Mouse (Mus musculus) lung, postnatal 10 days (tissue): ENCODE data around the gene Hivep3.

Source experiments
- DNase-seq: peaks from one replicate; pipeline ENCODE4 v3.0.0; 2021

Gene Hivep3

DNA sequence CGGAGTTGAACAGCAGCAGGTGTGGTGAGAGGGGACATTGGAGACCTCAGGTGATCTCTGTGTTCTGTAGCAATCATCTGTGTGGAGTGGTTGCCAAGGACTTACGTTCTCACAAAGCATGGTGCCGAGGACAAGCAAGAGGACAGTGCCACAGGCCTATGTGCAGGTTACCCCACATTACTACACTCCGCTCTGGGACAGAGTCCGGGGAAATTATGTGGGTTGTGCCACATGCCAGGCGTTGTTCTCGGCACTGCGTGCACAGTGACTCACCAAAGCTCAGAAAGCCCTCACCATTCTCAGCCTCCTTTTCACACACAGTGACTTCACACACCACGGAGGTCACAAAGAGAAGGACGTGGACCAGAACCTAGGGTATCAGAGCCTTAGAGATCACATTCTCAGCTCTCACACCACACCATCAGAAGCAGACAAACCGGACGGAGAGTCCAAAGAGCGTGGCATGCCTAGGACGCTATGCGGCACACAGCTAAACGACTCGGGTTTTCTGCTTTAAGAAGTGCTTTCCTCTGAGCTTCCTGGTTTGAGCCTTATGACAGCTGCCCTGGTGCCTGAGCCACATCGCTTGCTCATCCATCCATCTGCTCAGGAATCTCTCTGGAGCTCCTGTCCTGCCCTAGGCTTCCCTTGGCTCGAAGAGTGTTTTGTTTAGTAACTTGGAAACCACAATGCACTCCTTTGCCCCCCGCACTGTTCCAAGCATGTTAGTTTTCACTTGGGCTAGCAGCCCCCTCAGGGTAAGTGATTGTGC is 330.0 kb downstream of the Hivep3 start:
- DNase-seq, result no peak

DNA sequence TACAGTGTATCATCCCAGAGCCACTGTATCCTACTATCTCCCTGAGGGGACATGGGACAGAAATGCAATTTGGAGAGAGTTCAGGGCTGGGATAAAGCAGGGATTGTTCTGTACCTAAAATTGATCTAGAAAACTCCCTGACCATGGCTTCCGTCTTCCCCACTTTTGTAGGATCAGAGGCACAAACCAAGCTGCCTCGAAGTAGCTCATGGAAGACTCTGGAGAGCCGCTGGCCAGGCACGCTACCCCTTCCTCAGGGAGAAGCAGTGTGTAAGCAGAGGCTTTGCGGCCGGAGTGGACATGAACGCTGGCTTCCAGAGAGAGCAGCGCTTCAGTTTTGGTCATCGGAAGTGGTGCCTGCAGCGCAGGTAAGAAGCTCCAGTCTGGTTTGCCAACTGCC is 331.1 kb downstream of the Hivep3 start, which contains the start of gene AL607142.1:
TSS of gene AL607142.1 (plus strand) at position 301 of the 400 bp plus-strand sequence.
- no peak for DNase-seq

DNA sequence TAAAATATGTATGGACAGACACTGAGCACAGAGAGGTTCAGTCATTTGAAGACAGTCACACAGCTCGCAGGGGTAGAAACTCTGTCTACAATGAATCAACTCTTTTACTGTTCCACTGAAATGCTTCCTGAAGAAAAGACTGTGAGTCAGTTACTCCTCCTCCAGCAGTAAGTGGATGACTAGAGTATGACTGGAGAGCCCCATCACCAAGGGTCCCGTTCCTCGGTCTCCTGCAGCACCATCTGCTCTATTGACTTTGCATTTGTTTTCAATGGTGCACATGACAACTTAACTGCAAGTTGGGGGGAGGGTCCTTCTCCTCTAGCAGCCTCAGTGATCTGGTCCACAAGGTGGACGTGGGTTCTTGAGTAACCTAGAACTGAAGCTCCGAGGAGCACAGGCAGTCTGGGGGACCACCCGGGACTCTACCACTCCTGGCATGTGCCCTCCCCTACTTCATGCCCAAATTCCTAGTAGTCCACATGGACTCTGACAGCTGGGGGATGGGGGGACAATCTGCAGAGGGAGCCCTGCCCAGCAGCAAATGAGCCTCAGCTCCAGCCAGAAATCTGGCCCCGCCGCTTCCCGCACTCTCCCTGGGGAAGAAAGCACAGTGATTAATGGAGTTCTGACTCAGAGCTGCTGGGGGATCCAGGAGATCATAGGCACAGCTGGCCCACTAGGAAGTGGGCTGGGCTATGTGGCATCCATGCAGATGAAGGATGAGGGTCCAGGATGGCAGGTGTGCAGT is 333.4 kb downstream of the Hivep3 start:
- DNase-seq, result no peak

DNA sequence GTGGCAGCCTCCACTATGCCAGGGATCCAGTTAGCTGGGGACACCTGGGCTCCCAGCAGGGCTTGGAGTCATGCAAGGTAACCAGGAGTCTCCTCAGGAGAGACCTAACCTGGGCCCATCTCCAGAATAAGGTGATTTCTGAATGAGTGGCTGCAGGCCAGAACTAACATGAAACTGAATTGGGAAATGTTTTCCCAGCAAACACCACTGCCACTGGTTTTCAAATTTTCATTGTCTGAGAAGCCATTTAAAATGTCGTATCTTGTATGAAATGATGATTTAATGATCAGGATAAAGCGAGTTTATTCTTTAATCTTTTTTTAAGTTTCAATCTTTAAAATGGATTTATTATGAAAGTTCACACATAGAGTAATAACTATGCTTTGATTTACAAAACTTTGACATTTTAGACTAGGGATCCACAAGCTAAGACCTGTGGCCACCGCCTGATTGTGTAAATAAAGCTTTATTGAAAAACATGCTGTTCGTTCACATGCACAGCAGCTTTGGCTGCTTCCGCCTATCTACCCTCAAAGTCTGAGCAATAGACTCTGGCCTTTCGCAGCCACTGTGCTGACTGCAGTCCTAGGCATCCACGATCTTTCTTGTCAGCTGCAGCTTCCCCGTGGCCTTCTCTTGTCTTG is 334.1 kb downstream of the Hivep3 start:
- DNase-seq, result no peak

DNA sequence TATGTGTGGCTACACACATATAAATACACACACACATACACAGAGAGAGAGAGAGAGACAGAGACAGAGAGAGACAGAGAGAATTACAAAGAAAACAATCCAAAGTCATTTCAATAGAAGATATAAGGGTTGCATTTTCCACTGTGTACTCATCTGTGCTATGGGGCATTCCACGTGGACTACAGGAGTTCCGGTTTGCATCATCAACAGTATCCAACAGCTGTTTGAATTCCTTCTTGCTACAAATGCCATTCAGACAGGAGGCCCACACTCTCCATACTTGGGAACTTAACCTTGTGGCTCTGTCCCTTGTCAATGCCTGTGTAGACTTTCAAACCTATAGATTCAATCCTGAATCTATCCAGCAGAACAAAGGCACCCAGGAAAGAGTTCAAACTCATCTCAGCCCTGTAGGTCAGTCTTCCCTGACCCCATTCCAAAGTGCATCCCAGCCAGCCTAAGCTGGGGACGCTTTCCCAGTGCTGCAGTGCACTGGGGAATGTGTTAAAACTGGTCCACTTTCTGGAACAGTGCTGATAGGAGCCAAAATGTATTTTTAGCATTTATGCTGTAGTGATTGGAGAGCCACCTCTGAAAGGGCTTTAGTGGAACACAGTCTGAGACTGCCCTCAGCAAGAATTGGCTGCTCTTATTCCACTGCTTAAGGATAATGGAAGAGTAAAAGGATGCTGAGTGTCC is 335.4 kb downstream of the Hivep3 start:
- no peak for DNase-seq

DNA sequence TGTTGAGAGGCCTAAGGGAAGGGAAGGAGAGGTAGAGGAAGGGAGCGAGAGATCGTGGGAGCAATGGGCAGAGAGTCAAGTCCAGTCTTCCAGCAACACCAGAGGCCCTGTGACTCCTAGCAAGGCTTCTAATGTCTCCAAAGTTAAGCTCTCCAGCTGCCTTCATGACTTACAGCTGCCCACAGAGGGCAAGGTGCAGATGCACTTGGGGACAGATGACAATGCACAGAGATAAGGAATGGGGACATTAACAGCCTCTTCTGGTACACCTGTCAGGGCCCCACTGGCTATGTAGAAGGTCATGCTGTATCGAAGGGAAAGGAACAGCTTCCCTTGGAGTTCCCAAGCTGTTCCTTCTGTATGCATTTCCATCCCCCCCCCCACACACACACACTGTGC is 336.0 kb downstream of the Hivep3 start:
- DNase-seq, result no peak

DNA sequence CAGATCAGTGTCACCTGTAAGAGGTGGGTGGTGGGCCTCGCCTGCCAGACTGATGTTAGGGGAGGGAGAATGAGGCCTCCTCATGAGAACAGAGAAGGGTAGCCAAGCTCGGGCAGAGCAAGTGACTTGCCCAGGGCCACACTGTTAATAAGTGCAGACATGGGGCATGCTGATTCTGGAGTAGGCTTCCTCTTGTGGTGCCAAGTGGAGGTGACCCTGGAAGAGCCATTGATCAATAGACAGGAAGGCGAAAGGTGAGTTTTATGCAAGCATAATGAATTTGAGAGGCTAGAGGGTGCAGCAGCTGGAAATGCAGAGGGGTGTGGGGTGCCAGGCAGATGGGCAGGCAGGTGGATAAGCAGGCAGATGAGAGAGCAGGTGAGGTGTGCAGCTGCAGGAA is 337.8 kb downstream of the Hivep3 start:
- DNase-seq, result no peak

DNA sequence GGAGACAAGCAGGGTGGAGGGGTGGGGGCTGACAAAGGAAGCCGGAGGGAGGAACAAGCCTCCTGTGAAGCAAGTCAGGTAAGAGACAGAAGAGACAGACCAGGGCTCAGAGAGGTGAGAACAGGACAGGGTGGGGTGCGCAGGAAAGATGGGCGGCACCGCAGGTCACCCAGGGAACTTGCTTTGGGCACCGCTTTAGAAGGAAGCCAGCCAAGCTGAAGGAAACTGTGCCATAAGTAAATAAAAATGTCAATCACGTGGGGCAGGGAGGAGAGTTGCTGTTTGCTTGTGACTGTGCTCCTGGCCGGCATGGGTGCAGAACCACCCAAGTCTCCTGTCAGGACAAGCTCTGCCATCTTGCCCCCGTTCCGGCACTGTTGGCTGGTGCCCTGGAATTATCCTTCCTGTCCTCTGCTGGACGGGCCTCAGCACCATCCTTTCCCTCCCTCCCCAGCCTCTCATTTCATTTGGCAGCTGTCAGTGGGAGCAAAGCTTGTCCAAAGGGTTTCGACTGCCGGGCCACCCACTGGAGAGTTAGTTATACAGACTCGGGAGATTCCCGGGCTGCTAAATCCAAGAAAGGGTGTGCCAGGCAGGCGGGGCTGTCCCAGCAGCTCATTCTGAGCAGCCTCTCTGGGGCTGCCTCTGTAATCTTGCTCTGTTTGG is 338.4 kb downstream of the Hivep3 start:
- DNase-seq, result peak; percentile 74

DNA sequence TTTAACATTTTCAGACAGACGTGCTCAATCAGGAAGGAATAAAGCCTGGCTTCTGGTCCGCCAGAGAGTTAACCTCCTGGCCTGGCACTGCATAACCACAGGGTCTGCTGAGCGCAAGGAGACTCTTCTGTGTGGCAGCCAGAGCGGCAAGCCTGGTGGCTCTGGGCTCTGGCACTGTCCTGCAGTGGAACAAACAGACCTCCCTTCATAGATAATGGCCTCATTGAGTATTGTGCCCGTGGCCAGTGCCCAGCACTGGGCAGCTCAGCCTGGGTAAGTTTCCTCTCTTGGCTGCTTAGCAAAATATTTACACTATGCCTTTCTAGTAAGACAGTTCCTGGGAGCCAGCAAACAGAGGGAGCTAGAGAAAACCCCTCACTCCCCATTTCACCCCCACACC is 340.5 kb downstream of the Hivep3 start:
- DNase-seq, result no peak

DNA sequence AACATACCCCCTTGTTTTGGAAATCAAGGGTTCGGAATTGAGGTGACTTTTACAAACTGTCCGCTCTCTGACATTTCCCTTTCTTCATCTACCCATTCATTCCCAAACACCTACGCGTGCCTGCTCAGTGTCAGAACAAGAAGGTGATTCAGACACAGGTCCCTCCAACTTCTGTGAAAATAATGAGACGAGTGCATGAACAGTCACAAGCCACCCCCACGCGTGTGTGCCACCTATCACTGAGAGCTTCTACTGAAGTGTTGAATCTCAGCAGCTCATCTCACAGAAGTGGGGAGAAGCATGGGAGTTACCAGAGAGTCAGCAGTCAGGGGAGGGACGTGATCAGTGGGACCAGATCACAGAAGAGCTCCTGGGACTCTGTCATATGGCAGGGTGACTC is 343.7 kb downstream of the Hivep3 start:
- DNase-seq, result no peak

DNA sequence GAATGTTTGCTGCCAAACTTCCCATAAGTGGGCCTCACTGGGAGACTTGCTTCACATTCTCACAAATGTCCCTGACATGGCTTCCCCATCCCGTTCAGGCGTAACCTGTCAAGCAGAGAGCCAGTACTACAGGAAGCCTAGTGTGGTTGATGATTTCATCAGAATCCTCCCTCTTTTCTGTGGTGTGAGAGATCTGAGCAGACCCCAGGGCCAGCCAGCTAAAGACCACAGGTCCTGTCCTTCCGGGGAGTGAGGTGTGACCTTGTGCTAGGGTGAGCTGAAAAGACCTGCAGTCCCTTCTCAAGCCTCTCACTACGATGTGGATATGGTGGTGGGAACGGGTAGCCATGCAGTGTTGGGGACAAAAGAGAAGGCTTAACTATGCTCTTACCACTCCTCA is 348.9 kb downstream of the Hivep3 start:
- DNase-seq, result no peak

DNA sequence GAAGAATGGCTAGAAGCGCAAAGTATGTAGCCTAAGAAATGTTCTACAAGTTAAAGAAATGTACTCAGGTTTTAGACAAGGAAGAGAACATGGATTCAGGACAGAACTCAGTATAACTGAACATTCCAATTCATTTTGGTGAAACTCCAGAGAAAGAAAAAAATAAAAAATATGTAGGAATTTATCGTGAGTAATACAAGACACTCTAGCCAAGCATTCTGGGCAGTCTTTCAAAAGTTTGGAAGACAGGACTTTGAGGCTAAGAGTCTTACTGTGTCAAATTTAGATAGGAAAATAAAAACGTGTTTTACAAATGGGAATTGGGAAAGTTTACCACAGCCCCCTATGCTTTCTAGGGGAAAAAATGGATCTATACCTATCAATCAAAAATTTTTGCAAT is 350.1 kb downstream of the Hivep3 start:
- peak; percentile 73 for DNase-seq

DNA sequence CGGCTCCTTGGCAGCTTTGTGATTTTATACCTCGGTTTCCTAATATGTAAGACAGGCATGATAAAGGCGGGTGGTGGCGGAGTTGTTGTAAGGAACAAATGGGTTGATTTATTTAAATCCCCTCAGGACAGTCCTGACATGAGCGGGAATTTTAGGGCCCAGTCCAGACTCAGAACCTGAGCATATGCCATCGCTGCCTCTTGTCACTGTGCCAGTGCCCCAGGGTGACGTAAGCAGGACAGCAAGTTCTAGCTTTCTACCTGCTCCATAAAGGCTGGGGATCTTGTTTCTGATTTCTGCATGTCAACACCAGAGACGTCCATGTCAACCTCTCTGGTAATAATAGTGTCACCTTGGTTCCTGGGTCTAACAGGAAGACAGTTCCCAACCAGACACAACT is 356.0 kb downstream of the Hivep3 start:
- no peak for DNase-seq

DNA sequence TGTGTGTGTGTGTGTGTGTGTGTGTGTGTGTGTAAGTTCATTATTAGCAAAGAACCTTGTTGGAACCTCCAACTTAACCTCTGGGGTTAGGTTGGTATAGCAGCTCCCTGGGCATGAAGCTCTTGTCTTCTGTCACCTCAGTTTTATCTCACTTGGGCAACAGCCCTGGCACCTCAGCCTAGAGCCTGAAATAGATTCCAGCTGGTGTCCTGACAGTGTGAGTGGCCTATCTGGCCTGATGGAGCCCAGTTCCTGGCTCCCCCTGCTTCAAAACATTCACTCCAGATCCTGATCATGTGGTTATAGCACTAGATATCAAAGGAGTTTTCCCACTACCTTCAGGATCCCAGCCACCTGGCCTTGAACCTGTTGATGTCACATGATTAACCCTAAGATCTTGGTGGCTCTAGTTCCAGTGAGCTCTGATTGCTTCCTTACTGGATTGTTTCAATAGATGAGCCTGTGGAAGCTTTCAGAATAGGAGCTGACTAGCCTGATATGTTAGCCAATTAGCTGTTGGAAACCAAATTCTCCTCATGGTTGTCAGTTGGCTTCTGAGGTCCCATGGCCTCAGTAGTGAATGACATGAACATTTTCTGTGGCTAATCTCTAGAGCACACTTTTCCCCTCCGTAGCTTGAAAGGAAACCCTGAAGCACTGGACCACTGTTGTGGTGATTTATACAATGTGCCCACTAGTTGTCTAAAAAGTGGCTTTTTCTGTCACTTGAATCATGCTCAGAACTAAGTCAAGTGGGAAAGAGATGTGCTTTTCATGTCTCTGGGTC is 358.6 kb downstream of the Hivep3 start:
- DNase-seq, result peak; percentile 73

DNA sequence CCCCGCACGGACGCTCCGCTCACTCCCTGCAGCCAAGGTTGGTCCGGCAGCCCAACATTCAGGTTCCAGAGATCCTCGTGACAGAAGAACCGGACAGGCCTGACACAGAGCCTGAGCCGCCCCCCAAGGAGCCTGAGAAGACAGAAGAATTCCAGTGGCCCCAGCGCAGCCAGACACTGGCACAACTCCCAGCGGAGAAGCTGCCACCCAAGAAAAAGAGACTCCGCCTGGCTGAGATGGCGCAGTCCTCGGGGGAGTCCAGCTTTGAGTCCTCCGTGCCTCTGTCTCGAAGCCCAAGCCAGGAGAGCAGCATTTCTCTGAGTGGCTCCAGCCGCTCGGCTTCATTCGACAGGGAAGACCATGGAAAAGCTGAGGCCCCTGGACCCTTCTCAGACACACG is 363.4 kb downstream of the Hivep3 start:
- DNase-seq, result peak; percentile 46

DNA sequence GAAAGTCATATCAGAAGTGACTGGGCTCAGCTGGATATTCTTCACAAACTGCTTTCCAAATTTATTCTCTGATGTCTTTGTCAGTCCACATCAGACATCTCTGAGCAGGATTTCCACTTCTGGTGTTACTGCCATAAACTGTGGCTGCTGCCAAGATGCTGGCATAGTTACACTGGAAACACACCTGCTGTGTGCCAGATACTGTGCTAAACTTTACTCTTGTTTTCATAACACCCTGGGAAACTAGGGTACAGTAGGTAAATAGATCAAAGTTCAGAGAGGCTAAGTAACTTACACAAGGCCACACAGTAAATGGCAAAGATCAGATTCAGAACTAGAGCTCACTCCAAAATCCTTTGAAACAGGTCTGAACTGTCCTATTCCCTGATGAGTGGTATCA is 367.6 kb downstream of the Hivep3 start:
- no peak for DNase-seq

DNA sequence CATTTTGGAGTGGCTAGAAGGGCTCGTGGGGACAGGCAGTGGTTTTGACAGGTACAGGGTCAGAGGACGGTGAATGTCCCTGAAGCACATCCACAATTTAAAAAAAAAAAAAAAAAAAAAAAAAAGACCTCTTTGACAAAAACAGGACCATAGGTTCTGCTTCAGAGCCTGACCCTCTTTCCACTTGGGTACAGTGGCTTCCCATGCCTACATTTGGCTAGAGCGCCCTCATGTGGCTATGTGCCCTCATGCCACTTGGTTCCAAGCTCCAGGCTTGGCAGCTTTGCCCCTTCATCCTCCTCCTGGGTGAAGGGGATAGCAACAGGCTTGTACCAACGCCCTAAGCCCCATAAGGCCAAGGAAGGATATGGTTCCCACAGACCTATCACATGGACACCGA is 371.0 kb downstream of the Hivep3 start:
- peak; percentile 78 for DNase-seq

DNA sequence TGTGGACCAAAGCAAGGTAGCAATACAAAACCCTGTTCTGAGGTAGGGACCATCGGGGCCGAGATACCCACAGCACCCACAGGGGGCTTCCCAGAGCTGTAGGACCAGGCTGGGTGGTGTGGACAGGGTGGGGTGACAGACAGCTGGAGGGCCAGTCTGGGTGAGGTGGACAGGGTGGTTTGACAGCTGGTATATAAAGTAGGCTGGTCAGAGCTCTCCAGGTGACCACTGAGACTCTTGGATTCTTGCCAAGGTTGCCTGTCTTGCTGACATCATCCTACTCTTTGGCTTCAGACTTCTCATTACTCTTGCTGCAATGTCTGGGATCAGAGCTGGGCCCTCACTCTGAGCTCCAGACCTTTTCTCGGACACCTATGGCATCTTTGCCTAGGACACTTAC is 372.8 kb downstream of the Hivep3 start:
- no peak for DNase-seq

DNA sequence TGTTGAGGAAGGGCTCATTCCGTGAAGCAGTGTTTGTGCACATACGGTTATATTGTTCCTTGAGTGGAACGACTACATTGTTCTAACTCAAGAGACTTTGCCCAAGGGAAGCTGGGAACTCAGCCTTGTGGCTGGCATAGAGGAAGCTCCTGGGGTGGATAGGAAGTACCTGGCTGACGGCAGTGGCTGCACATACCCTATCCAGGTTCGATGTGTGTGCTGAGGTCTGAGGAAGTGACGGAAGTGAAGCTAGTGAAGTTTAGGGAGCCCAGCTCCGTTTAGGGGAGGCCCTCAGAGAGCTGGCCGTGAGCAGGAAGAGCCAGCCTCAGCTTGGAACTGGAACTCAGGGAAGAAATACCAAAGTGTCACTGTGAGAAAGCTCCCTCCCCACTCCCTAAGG is 374.2 kb downstream of the Hivep3 start:
- DNase-seq, result no peak

DNA sequence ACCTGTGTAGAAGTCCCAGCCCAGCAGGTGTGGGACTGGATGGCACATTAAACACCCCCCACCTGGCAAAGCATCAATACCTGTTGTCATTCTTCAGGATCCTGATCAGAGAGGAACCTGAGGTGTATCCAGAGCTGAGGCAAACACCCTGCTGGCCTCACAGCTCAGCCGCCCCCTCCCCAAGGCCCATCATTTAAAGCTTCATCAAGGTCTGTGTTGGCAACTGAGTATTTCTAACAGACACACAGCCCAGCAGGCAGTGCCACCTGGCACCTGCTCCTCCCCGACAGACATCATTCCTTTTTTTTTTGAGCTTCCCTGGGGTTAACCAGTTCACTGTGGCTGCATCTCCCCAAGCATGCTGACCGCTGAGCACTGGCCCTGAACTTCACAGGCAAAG is 381.9 kb downstream of the Hivep3 start:
- DNase-seq, result no peak

DNA sequence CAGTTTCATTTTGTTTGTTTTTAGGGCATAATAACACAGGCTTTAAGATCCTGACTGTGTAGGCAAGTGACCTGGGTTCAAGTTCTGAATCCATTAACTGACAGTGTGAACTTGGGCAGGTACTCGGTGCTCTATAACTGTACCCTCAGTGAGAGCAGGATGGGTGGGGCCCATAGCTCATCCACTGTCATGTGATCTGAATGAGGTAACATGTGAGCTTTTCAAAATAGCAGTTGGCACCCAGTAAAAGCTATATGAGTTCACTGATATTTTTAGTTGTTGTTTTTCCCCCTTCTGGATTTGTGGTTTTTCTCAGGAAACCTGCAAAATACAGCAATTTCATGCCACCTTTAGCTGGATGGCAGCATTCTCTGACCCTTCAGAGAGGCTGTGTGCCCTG is 382.7 kb downstream of the Hivep3 start:
- no peak for DNase-seq

DNA sequence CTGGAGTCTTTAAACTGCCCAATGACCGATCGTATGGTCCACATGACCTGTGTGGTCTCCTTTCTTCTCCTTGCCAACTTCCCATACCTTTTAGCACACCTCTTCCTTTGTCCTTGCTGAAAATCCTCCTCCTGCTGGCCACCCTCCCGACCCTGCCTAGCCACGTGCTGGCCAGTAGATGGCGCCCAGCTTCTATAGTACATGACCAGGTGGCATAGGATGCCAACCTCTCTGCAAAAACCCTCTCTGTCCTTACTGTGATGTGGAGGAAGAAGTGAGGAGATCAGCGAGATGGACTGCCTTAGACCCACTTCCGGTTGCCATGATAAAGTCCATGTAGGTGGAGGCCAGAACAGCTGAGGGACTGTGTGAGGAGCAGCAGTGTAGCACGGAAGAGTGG is 386.7 kb downstream of the Hivep3 start:
- peak; percentile 72 for DNase-seq
